Mouse (Mus musculus): ENCODE results near the gene Plac1.
A peak's percentile ranks its signal among the peaks of the same experiment; 100 is the strongest.

Plac1 gene

DNA sequence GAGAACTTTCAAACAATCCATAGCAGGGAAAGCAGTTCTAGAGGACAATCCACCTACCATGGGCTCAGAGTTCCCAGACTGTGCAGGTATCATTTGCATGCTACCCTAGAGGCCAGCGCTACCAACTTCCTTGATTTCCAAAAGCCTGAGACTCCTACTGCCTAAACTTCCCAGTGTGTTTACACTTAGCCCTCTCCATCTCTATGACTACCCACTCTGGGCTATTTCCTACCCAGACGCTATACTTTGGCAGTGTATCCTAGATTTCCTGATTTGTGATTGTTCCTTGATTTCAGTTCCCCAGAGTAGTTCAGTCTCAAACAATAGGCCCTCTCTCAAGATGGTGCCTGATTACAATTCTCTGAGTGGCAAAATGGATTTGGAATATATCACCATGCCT lies 132.8 kb downstream of the Plac1 start:
- DNase-seq (ENCODE audit: low read depth, low spot score): no peak

- DNase-seq (ENCODE audit: low read depth, low spot score): no peak
Observed at GRCm38 (mm10) chrX:53101165-53101564, 138.7 kb downstream of the Plac1 start.

GRCm38 (mm10) chrX:53099951-53100350 lies 140.0 kb downstream of the Plac1 start:
- no peak for DNase-seq (ENCODE audit: low read depth, low spot score)

- DNase-seq (ENCODE audit: low read depth, low spot score): no peak
Observed at GRCm38 (mm10) chrX:53099266-53099665, 140.6 kb downstream of the Plac1 start.

- no peak for DNase-seq (ENCODE audit: low read depth, low spot score)
Observed at GRCm38 (mm10) chrX:53098293-53098692, 141.6 kb downstream of the Plac1 start.

DNA sequence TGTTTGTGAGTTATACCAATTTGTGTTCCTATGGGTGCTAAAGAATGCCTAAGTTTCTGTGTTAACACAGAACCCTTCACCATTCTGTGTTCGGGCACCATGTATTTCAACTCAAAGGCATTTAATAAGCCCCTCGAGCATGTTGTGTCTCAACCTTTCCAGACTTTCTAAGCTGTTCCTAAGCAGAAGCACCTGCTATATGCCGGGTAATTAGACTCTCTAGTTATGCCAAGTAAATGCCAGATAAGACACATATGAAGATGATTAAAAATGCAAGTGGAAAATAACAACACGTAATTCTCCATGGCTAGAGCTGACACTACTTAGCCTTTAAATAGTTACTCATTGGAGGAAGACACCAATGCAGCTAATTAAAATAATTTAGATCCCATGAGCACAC lies 142.1 kb downstream of the Plac1 start:
- DNase-seq (ENCODE audit: low read depth, low spot score): no peak

DNA sequence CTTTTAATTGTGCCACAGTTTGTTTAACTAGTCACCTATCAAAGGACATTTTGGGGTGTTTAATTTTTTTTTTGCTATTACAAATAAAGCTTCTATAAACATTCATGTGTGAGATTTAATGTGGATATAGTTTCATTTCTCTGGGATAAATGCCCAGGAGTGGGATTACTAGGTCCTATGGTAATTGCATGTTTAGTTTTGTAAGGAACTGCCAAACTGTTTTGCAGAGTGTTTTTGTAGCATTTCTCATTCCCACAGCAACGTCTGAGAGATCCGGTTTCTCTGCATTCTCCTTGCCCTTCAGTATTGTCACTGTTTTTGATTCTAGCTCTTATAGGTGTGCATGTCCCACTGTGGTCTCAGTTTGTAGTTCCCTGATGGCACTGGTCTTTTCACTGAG lies 146.5 kb downstream of the Plac1 start:
- DNase-seq (ENCODE audit: low read depth, low spot score): no peak

- no peak for DNase-seq (ENCODE audit: low read depth, low spot score)
Observed at GRCm38 (mm10) chrX:53088663-53089292, 151.1 kb downstream of the Plac1 start.

- no peak for DNase-seq (ENCODE audit: low read depth, low spot score)
Observed at GRCm38 (mm10) chrX:53087202-53087601, 152.7 kb downstream of the Plac1 start.

DNA sequence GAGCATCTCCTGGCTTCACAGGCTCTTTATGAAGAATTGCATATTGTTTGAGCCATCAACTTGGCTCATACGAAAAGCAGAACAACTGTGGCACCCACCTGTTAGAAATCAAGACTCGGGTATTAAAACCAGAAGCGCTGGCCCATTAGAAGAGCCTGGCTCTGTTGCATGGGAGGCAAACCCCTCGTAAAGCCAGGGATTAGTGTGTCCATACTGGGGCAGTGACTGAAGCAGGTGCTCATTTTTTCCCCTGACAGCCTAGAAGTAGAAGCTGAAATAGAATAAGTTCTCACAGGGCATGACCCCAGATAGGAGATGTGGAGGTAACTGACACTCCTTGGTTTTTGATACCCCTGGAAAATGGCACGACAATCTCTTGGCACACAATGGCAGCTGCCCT lies 154.4 kb downstream of the Plac1 start:
- DNase-seq (ENCODE audit: low read depth, low spot score): no peak

DNA sequence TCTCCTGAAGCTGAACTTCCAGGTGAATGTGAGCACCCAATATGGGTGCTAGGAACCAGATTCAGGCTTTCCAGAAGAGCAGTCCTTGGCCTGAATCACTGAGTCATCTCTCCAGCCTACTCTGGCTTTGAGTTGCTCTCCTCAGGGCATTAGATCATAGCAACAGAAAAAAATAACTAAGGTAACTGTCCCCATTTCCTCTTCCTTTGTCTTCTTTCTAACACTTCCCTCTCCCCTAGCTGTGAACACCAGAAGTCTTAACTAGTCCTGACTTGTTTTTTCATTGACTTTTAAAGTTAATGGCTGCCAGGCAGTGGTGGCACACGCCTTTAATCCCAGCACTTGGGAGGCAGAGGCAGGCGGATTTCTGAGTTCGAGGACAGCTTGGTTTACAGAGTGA lies 175.5 kb downstream of the Plac1 start:
- no peak for DNase-seq (ENCODE audit: low read depth, low spot score)

DNA sequence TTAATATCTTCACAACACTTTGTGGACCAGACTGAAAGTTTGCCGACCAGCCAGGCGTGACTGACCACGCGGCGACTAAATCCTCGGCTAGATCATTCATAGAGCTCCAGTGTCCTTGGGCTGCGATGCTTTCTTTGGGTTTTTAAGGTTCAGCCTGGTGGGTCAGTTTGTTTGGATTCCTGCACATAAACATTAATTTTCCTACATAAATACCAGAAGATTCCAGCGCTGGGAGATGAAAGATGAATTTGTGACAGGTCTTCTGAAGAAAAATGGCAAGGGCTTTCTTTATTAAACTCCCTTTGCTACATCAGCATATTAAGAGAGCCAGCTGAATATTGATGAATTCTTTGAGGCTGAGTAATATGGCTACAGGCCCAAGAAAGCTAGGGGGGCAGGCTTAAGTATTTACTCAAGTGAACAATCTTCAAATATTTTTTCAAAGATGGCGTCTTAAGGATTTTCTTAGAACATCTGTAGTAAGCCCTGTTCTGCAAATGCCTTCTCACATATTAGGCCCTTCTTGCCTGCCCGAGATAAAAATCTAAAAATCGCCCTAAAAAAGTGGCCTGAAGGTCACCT lies 180.4 kb downstream of the Plac1 start:
- no peak for DNase-seq (ENCODE audit: low read depth, low spot score)

- DNase-seq (ENCODE audit: low read depth, low spot score): no peak
Observed at GRCm38 (mm10) chrX:53058459-53059280, 181.2 kb downstream of the Plac1 start.

DNA sequence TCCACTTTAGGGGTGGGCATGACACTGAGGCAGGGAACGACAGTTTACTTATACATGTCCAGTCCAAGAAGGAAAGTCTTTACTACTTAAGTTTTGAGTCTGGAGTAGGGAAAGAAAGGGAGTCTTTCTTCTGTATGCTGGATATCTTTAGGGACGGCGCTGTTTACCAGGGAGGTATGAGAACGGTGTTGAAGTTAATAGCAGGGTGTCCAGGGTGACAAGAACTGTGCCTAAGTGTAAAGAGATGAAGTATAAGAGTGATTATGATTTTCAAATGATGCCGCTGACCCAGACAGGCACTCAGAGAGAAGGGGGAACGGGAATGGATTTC lies 182.2 kb downstream of the Plac1 start:
- DNase-seq (ENCODE audit: low read depth, low spot score): no peak

GRCm38 (mm10) chrX:53057054-53057759 lies 182.7 kb downstream of the Plac1 start:
- DNase-seq (ENCODE audit: low read depth, low spot score): peak; percentile 74

GRCm38 (mm10) chrX:53056627-53057026 lies 183.3 kb downstream of the Plac1 start:
- DNase-seq (ENCODE audit: low read depth, low spot score): no peak

DNA sequence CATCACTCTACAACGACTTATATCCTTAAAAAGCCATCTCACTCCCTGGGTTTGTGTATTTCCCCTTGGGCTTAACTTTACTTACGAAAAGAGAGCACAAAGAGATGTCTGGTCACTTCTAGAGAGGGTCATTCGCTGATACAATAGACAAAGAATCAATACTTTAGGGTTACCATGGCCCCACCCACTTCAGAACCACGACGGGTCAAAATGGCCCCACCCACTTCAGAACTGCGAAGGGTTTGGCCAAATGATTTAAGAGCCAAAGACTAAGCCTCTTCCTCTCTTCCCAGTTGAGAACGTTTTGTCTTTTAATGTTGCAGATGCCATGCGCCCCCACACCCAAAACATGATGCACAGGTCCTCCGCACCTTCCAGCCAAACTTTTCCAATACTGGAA lies 184.1 kb downstream of the Plac1 start:
- no peak for DNase-seq (ENCODE audit: low read depth, low spot score)

- no peak for DNase-seq (ENCODE audit: low read depth, low spot score)
Observed at GRCm38 (mm10) chrX:53053885-53054284, 186.0 kb downstream of the Plac1 start.

- peak; percentile 66 for DNase-seq (ENCODE audit: low read depth, low spot score)
Observed at GRCm38 (mm10) chrX:53052652-53053500, 187.0 kb downstream of the Plac1 start.

DNA sequence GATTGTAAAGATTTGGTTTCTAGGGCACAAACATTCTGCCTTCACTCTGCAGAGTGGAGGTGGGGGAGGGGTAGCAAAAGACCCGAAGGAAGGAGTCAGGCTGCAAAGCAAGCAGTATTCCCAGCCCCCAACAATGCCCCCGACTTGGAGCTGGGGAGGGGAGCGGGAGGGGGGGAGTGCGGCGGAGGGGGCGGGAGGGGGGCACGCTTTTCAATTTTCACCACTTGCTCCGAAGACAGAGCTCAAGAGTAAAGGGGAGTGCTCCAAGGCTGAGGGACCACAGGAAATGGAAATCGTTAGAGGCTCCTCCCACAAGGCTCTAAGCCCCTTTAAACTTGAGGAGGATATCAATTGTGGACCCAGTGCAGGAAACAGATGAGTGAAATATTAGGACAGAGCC lies 189.6 kb downstream of the Plac1 start:
- DNase-seq (ENCODE audit: low read depth, low spot score): no peak

- no peak for DNase-seq (ENCODE audit: low read depth, low spot score)
Observed at GRCm38 (mm10) chrX:53049196-53049595, 190.7 kb downstream of the Plac1 start.
